Mouse (Mus musculus): ENCODE measurements around the gene Hipk4. TPM values are rescaled to one million over a fixed set of nuclear protein-coding genes. Genes with fewer than 3 reads are reported as not detected.

Hipk4 gene
- polyA plus RNA-seq, 1 experiment = not detected

DNA sequence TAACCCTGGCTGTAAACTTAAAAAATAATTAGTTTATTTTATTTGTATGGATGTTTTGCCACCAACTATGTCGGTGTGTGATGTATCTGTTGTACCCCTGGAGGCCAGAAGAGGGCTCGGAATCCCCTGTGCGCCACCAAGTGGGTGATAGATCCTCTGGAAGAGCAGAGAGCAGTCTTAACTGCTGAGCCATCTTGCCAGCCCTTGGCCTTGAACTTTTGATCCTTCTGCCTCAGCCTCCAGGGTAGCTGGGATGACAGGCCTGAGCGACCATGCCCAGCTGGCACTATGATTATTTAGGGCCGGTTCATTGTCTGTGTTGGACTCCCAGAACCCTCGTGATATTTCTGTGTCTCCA lies 14.4 kb upstream of the Hipk4 start:
- H3K27ac ChIP-seq (ENCODE audit: insufficient read depth, low read depth, low read length) = no peak overlapping the region
- TF ChIP-seq POLR2A (IDR thresholded peaks at IDR 0.05; ENCODE audit: insufficient read depth, low read depth, low read length) (no peak), CTCF (IDR thresholded peaks at IDR 0.05; ENCODE audit: insufficient read depth, low read depth, low read length) (peak; percentile 35; the same call in 1 of the 2 replicates)
- WGBS = 26% methylated on average over 6 of the region's 6 CpGs
- H3K4me3 ChIP-seq (ENCODE audit: insufficient read depth, low read depth, low read length) = no peak overlapping the region
- peaks cover 10% of the 10 kb centered on the region for H3K4me1 ChIP-seq (ENCODE audit: control insufficient read depth, insufficient read depth, low read length)

DNA sequence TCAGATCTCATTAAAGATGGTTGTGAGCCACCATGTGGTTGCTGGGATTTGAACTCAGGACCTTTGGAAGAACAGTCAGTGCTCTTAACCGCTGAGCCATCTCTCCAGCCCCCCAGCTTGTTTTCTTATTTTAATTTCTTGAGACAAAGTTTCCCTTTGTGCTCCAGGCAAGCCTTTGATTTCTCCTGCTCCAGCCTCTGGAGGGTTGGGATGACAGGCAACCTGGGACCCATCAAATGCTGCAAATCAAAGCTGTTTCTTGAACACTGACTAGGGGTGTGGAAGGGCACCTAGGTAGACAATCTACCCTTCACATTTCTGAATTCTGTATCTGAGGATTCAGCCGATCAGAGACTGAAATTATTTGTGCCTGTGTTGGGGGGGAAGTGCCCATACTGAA lies 12.3 kb upstream of the Hipk4 start:
- no peak overlapping the region for H3K27ac ChIP-seq (ENCODE audit: insufficient read depth, low read depth, low read length)
- no peak for TF ChIP-seq POLR2A (IDR thresholded peaks at IDR 0.05; ENCODE audit: insufficient read depth, low read depth, low read length)
- TF ChIP-seq CTCF (IDR thresholded peaks at IDR 0.05; ENCODE audit: insufficient read depth, low read depth, low read length) = no peak
- H3K4me3 ChIP-seq (ENCODE audit: insufficient read depth, low read depth, low read length) = no peak overlapping the region
- H3K4me1 ChIP-seq (ENCODE audit: control insufficient read depth, insufficient read depth, low read length) = peaks cover 10% of the 10 kb centered on the region
- 80% methylated on average over 2 of the region's 2 CpGs for WGBS

DNA sequence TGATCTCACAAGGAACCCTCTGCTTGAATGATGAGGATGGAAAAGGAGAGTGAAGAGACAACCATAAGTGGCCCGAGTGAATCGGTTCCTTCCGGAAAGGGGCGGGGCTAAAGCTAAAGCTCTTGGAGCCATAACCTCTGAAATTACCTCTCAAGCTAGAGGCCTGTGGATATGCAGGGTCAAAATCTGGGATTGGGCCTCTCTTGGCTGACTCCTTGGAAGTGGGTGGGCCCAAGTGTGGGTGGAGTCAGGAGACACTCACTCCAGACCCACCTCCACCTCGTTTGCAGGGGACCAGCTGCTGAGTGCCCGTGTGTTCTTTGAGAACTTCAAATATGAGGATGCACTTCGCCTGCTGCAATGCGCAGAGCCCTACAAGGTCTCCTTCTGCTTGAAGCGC lies 8.1 kb upstream of the Hipk4 start:
- WGBS = 86% methylated on average over 9 of the region's 9 CpGs
- TF ChIP-seq CTCF (IDR thresholded peaks at IDR 0.05; ENCODE audit: insufficient read depth, low read depth, low read length) = no peak
- TF ChIP-seq POLR2A (IDR thresholded peaks at IDR 0.05; ENCODE audit: insufficient read depth, low read depth, low read length) = no peak
- no peak overlapping the region for H3K27ac ChIP-seq (ENCODE audit: insufficient read depth, low read depth, low read length)
- no peaks in the 10 kb centered on the region for H3K4me1 ChIP-seq (ENCODE audit: control insufficient read depth, insufficient read depth, low read length)
- no peak overlapping the region for H3K4me3 ChIP-seq (ENCODE audit: insufficient read depth, low read depth, low read length)

DNA sequence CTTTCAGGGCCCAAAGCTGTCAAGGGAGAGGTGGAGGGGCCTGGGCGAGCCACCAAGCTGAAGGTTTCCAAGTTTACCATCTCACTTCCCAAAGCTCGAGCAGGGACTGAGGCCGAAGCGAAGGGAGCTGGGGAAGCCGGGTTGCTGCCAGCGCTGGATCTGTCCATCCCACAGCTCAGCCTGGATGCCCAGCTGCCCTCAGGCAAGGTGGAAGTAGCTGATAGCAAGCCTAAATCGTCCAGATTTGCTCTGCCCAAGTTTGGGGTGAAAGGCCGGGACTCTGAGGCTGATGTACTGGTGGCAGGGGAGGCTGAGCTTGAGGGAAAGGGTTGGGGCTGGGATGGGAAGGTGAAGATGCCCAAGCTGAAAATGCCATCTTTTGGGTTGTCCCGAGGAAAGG lies 4.8 kb upstream of the Hipk4 start:
- Histone ChIP-seq H3K4me3 (ENCODE audit: insufficient read depth, low read depth, low read length) (no peak overlapping the region), H3K4me1 (ENCODE audit: control insufficient read depth, insufficient read depth, low read length) (no peaks in the 10 kb centered on the region), H3K27ac (ENCODE audit: insufficient read depth, low read depth, low read length) (no peak overlapping the region)
- WGBS = 85% methylated on average over 9 of the region's 9 CpGs
- TF ChIP-seq POLR2A (IDR thresholded peaks at IDR 0.05; ENCODE audit: insufficient read depth, low read depth, low read length) = no peak
- TF ChIP-seq CTCF (IDR thresholded peaks at IDR 0.05; ENCODE audit: insufficient read depth, low read depth, low read length) = no peak

DNA sequence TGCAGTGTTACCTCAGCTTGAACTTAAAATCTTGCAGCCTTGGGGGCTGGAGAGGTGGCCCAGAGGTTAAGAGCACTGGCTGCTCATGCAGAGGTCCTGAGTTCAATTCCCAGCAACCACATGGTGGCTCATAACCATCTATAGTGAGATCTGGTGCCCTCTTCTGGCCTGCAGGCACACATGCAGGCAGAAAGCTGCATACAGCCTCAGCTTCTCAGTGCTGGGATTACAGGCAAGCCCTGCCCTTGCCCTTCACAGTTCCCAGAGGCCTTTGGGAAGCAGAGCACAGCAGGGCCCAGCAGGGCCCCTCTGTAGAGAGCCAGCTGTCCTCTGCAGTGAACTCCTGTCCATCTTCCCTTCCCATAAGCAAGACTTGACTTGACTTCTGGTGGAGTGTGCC lies 3.0 kb upstream of the Hipk4 start:
- no peak overlapping the region for H3K4me3 ChIP-seq (ENCODE audit: insufficient read depth, low read depth, low read length)
- TF ChIP-seq CTCF (IDR thresholded peaks at IDR 0.05; ENCODE audit: insufficient read depth, low read depth, low read length) (no peak), POLR2A (IDR thresholded peaks at IDR 0.05; ENCODE audit: insufficient read depth, low read depth, low read length) (no peak)
- H3K4me1 ChIP-seq (ENCODE audit: control insufficient read depth, insufficient read depth, low read length) = no peaks in the 10 kb centered on the region
- no peak overlapping the region for H3K27ac ChIP-seq (ENCODE audit: insufficient read depth, low read depth, low read length)

DNA sequence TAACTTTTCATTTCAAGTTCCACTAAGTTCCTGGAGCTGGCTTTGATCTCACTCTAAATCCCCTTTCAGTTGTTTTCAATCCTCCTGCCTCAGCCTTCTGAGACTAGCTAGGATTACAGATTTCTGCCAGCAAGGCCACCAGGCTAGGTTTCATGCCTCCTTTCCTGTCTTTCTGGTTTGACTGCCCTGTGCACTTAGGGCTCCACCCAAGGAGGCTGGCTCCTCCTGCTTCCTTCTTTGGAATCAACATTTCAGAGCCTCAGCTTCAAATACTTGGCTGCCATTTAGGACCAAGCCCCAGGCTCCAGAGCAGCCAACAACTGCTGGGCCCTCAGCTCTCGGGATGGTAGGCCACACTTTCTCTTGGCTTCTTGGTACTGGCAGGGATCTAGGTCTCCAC lies 2.5 kb upstream of the Hipk4 start:
- 63% methylated on average over 1 of the region's 1 CpGs for WGBS
- Histone ChIP-seq H3K4me1 (ENCODE audit: control insufficient read depth, insufficient read depth, low read length) (no peaks in the 10 kb centered on the region), H3K4me3 (ENCODE audit: insufficient read depth, low read depth, low read length) (no peak overlapping the region), H3K27ac (ENCODE audit: insufficient read depth, low read depth, low read length) (no peak overlapping the region)
- TF ChIP-seq POLR2A (IDR thresholded peaks at IDR 0.05; ENCODE audit: insufficient read depth, low read depth, low read length) (no peak), CTCF (IDR thresholded peaks at IDR 0.05; ENCODE audit: insufficient read depth, low read depth, low read length) (no peak)

DNA sequence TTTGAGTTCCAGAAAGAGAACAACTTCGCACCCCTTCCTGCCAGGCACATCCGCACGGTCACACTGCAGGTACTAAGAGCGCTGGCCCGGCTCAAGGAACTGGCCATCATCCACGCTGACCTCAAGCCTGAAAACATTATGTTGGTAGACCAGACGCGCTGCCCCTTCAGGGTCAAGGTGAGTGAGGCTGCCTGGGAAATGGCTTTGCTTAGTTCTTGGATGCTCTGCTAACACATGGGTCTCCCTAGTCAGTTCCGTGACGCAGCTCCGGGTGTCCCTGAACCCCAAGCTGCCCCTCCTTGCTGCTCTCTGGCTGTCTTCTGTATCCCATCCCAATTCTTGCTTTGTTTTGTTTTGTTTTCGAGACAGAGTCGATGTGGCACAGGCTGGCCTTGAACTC lies 738 bp downstream of the Hipk4 start:
- Histone ChIP-seq H3K4me1 (ENCODE audit: control insufficient read depth, insufficient read depth, low read length) (peaks cover 6% of the 10 kb centered on the region), H3K27ac (ENCODE audit: insufficient read depth, low read depth, low read length) (no peak overlapping the region), H3K4me3 (ENCODE audit: insufficient read depth, low read depth, low read length) (no peak overlapping the region)
- TF ChIP-seq CTCF (IDR thresholded peaks at IDR 0.05; ENCODE audit: insufficient read depth, low read depth, low read length) = no peak
- no peak for TF ChIP-seq POLR2A (IDR thresholded peaks at IDR 0.05; ENCODE audit: insufficient read depth, low read depth, low read length)
- 96% methylated on average over 13 of the region's 13 CpGs for WGBS

DNA sequence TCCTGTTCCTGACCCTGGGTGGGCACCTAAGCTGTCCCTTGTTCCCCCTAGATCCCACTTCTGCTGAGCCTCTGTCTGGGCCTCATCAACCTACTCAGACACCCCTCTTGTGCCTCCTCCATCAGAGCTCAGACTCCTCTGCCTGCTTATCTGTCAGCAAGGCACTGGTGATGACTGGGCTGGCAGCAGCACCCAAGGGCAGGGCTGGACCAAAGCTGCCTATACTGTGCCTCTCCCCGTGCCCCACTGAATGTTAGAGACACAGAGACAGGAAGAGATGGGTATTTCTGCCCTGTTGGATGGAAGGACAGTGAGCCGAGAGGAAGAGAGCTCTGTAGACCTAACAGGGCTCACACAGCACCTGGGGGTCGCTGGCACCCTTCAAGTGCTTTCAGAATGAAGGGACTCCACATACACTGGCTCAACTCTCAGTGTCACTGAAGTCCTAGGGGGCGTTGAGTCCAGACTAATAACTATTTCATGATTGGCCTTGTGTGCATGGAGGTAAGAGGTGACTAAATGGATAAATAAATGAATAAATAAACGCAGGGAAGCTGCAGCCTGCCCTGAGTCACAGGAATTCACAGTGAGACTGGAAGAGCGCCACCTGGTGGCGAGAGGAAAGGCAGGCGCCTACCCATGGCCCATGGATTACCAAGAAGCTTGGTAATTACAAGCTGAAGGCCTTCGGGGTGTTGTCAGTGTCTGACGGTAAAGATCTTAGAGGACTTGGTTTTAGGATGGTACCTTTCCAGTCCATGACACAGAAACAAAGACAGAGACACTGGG lies 3.2 kb downstream of the Hipk4 start:
- WGBS = 21% methylated on average over 10 of the region's 10 CpGs
- TF ChIP-seq CTCF (IDR thresholded peaks at IDR 0.05; ENCODE audit: insufficient read depth, low read depth, low read length) (peak; percentile 89), POLR2A (IDR thresholded peaks at IDR 0.05; ENCODE audit: insufficient read depth, low read depth, low read length) (no peak)
- Histone ChIP-seq H3K4me1 (ENCODE audit: control insufficient read depth, insufficient read depth, low read length) (peaks cover 6% of the 10 kb centered on the region), H3K4me3 (ENCODE audit: insufficient read depth, low read depth, low read length) (no peak overlapping the region), H3K27ac (ENCODE audit: insufficient read depth, low read depth, low read length) (no peak overlapping the region)

DNA sequence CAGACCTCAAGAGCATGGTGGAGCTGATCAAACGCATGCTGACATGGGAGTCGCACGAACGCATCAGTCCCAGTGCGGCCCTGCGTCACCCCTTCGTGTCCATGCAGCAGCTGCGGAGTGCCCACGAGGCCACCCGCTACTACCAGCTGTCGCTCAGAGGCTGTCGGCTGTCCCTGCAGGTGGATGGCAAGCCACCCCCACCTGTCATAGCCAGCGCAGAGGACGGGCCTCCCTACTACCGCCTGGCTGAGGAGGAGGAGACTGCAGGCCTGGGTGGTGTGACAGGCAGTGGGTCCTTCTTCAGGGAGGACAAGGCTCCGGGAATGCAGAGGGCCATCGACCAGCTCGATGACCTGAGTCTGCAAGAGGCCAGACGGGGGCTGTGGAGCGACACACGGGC lies 6.0 kb downstream of the Hipk4 start:
- WGBS = 86% methylated on average over 21 of the region's 21 CpGs
- TF ChIP-seq CTCF (IDR thresholded peaks at IDR 0.05; ENCODE audit: insufficient read depth, low read depth, low read length) (no peak), POLR2A (IDR thresholded peaks at IDR 0.05; ENCODE audit: insufficient read depth, low read depth, low read length) (no peak)
- Histone ChIP-seq H3K4me3 (ENCODE audit: insufficient read depth, low read depth, low read length) (no peak overlapping the region), H3K27ac (ENCODE audit: insufficient read depth, low read depth, low read length) (no peak overlapping the region), H3K4me1 (ENCODE audit: control insufficient read depth, insufficient read depth, low read length) (peaks cover 17% of the 10 kb centered on the region)

Measured in olfactory bulb, adult 2 months (tissue).